Mouse (Mus musculus): Measurements from ENCODE around the gene Ncaph. TPM values are rescaled to one million over a fixed set of nuclear protein-coding genes. Genes with fewer than 3 reads are reported as not detected.

Gene Ncaph
- total RNA-seq, 1 experiment from 2014 or later, result 58.5 TPM

Other genes starting within 250 kb of the Ncaph start
- gene Sppl2a, start 200.7 kb downstream of the Ncaph start, total RNA-seq (2017), result 39.4 and 41.6 TPM in 2 replicates
- 18.9 and 23.0 TPM in 2 replicates for gene Ap4e1, start 125.2 kb downstream of the Ncaph start, total RNA-seq (2017)
- 27.8 and 28.3 TPM in 2 replicates for gene Blvra, start 63.3 kb downstream of the Ncaph start, total RNA-seq (2017)
- gene Itpripl1, start 9.5 kb upstream of the Ncaph start, total RNA-seq (2017), result 20.8 and 22.5 TPM in 2 replicates
- gene 1810024B03Rik, start 74.3 kb upstream of the Ncaph start, total RNA-seq (2017), result 3.8 and 7.1 TPM in 2 replicates
- gene Snrnp200, start 74.4 kb upstream of the Ncaph start, total RNA-seq (2017), result 175 and 188 TPM in 2 replicates
- 34.3 and 35.6 TPM in 2 replicates for gene Ciao1, start 113.9 kb upstream of the Ncaph start, total RNA-seq (2017)
- 34.3 and 34.8 TPM in 2 replicates for gene Tmem127, start 114.0 kb upstream of the Ncaph start, total RNA-seq (2017)
- gene Stard7, start 136.3 kb upstream of the Ncaph start, total RNA-seq (2017), result 135 and 142 TPM in 2 replicates
- 246 and 271 TPM in 2 replicates for gene Dusp2, start 202.2 kb upstream of the Ncaph start, total RNA-seq (2017)
- gene Astl, start 204.7 kb upstream of the Ncaph start, total RNA-seq (2017), result 0.05 and 0.25 TPM in 2 replicates
- 0.45 TPM in 1 of 2 replicates, not detected in the other for gene Adra2b, start 229.3 kb upstream of the Ncaph start, total RNA-seq (2017)

Data from hematopoietic stem cell, adult 5-6 weeks (primary cell).